Mouse (Mus musculus): ENCODE measurements around the gene Ppm1h.

Gene Ppm1h

GRCm38 (mm10) chr10:122770337-122770736 lies 91.8 kb downstream of the Ppm1h start:
- no peak for DNase-seq (ENCODE audit: low spot score)

DNA sequence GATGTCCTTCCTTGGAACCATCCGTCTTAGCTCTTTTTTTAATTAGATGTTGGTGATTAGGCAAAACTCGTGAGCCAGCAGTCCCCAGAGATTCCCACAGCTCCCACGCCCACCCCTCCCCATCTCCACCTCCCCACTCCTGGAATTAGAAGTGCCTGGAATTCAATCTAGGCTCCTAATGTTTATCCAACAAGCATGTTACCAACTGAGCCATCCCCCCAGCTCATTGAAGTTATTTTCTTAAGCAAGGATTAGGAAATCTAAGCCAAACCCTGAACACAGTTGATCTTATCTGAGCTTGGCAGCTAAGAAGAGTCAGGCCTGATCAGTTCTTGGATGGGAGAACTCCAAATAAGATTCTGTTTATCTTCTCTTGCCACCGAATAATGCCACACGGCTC lies 92.4 kb downstream of the Ppm1h start:
- no peak for DNase-seq (ENCODE audit: low spot score)

DNA sequence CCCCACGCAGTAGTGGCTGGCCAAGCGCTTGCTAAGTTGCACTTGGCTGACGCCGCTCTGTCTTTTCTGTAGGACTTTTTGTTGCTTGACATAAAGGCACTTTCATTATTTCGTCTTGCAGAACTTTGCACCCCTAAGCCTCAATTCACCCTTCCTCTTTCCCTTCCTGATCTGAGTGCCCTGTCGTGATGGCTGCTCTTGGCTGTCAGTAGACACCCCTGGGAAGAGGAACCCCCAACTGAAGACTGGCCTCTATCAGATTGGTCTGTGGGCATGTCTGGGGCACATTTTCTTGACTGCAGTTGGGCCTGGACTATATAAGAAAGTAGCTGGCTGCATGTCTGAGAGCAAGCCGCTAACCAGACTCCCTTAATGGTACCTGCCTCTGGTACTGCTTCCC lies 95.6 kb downstream of the Ppm1h start:
- DNase-seq (ENCODE audit: low spot score) = no peak

DNA sequence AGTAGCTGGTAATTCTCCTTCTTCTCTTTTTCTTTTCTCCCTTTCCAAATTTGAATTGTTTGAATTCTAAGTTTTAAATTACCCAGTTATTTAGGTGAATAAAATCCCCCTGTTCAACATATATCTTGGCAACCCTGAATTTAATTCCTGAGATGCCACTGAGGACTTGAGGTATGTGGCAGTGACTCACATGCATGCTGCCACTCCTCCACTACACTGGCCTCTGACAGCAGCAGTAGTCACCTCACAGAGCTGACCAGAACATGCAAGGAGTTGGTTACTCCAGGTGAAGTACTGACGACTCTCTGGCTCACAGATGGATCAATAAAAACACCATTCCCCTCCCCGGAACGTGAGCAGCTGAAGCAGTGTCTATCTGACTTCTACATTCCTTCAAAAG lies 98.9 kb downstream of the Ppm1h start:
- no peak for DNase-seq (ENCODE audit: low spot score)

DNA sequence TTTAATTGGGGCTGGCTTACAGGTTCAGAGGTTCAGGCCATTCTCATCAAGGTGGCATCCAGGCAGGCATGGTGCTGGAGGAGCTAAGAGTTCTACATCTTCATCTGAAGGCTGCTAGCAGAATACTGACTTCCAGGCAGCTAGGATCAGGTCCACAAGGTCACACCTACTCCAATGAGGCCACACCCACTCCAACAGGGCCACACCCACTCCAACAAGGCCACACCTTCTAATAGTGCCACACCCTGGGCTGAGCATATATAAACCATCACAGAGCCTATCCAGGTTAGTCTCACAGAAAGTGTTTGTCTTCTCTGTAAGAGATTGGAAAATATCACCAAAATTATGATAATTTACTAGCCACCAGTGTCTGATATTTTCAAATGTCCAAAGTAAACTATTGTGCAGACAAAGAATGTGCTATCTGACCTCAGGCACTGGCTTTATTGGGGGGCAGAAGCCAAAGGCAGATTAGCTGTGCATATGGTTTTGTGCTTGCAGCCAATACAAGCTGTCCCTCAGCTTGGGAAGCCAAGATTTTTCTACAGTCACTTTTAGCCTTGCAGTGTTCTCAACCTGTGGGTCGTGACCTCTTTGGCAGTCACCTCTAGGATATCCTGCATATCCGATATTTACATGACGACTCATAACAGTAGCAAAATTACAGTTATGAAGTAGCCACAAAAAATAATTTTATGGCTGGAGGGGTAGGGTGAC lies 99.5 kb downstream of the Ppm1h start:
- no peak for DNase-seq (ENCODE audit: low spot score)

- peak; percentile 46 for DNase-seq (ENCODE audit: low spot score)
Observed at GRCm38 (mm10) chr10:122779351-122779750, 100.8 kb downstream of the Ppm1h start.

GRCm38 (mm10) chr10:122782755-122783154 lies 104.2 kb downstream of the Ppm1h start:
- DNase-seq (ENCODE audit: low spot score) = no peak

DNA sequence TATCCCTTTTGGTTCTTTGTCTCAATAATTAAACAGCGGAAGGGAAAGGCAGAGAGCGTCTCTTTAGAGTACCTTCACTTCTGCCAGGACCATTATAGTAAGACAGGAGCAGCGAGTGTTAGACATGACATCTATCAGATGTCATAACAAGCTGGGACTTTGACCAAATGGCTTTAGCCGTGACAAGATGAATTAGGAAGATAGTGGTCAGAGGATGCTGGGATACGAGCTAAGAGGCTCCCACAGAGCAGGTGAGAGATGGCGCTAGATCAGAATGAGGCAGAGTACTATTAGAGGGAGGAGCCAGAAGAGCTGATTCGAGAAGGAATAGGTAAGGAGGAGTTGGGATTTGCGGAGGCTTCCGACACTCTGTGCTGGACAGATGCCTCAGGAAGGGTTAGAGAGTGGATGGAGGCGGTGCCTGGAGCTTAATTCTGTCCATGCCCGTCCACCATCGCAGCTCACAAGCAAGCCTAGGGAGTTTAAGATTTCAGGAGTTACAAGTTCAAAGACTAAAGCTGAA lies 111.1 kb downstream of the Ppm1h start:
- peak; percentile 45 for DNase-seq (ENCODE audit: low spot score)

- DNase-seq (ENCODE audit: low spot score) = no peak
Observed at GRCm38 (mm10) chr10:122792021-122792966, 113.7 kb downstream of the Ppm1h start.

GRCm38 (mm10) chr10:122793193-122793592 lies 114.6 kb downstream of the Ppm1h start:
- DNase-seq (ENCODE audit: low spot score) = no peak

DNA sequence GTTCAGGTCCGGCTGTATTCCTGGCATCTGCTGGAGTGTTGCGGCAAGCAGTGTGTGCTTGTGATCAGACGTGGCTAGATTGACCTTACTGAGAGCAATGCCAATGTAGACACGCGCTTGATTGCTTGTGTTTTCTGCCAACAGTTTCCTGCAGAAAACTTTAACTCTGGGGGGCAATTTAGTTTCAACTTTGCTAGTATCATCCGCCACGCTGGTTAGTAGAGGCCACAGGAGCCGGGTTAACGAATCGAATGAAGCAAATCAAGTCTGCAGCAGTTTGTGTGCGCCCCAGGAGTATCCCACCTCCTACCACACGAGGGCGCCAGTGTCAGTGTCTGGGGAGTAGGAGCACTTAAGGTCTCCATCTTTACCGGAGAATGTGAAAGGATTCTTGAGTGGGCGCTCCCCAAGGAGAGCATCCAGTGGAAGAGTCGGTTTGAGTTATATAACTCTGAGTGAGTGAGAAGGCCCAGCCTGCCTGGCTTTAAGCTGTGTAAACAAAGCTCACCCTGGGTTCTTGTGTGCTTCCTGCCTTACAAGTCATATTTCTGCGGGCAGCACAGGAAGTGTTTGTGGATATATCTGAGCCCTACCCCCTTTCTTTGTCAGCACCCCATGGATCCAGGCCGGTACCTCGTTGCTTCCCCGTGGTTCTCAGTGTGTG lies 115.8 kb downstream of the Ppm1h start:
- DNase-seq (ENCODE audit: low spot score) = peak; percentile 83

GRCm38 (mm10) chr10:122797955-122798354 lies 119.4 kb downstream of the Ppm1h start:
- no peak for DNase-seq (ENCODE audit: low spot score)

GRCm38 (mm10) chr10:122800003-122800731 lies 121.6 kb downstream of the Ppm1h start:
- DNase-seq (ENCODE audit: low spot score) = no peak

DNA sequence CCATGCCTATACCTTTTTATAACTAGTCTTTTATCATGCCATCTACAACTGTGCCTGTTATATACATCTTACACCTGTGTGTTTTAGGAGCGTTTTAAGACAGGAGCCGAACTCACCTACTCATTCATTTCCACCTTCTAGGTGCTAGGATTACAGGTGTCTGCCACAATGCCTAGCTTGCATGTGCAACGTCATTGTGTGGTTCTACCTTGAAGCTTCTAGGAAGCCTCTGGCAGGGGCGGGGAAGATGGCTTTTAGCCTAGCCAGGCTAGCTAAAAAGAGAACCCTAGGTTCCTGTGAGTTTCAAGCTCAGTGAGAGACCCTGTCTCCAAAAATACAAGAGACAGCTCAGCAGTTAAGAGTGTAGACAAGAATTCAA lies 122.2 kb downstream of the Ppm1h start:
- no peak for DNase-seq (ENCODE audit: low spot score)

- no peak for DNase-seq (ENCODE audit: low spot score)
Observed at GRCm38 (mm10) chr10:122802218-122802617, 123.7 kb downstream of the Ppm1h start.

DNA sequence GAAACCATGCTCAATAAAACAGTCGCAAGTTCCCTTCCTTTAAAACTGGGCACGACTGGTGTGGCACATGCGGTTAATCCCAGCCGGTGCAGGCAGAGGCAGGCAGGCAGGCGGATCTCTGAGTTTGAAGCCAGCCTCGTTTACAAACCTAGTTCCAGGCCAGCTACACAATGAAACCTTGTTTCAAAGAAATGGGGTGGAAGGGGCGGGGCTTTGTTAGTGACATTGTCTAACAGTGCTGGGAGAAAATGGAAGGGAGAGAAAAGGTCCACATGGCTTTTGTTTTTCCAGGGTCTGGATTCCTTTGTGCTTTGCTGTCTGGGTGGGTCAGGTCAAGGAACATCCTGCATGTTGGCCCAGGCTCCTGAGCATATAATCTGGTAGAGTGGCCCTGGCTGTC lies 124.3 kb downstream of the Ppm1h start:
- DNase-seq (ENCODE audit: low spot score) = peak; percentile 63

GRCm38 (mm10) chr10:122803906-122804305 lies 125.3 kb downstream of the Ppm1h start:
- DNase-seq (ENCODE audit: low spot score) = peak; percentile 90

DNA sequence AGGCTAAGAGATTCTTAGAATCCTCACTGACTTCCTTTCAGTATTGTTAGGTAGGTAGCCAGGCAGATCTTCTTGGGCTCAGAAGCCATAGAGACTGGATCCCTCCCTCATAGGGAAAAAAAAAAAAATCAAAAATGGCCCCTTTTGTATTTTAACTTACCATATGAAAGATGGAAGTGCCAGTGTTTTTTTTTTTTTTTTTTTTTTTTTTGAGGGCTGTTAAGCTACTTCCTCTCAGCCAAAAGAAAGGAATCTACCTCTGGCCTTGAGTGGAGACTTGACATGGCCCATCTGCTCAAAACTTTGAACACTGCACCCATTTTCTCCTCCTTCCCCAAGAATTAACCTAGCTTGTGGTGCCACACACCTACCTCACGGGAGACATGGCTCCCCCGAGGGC lies 127.3 kb downstream of the Ppm1h start:
- no peak for DNase-seq (ENCODE audit: low spot score)

DNA sequence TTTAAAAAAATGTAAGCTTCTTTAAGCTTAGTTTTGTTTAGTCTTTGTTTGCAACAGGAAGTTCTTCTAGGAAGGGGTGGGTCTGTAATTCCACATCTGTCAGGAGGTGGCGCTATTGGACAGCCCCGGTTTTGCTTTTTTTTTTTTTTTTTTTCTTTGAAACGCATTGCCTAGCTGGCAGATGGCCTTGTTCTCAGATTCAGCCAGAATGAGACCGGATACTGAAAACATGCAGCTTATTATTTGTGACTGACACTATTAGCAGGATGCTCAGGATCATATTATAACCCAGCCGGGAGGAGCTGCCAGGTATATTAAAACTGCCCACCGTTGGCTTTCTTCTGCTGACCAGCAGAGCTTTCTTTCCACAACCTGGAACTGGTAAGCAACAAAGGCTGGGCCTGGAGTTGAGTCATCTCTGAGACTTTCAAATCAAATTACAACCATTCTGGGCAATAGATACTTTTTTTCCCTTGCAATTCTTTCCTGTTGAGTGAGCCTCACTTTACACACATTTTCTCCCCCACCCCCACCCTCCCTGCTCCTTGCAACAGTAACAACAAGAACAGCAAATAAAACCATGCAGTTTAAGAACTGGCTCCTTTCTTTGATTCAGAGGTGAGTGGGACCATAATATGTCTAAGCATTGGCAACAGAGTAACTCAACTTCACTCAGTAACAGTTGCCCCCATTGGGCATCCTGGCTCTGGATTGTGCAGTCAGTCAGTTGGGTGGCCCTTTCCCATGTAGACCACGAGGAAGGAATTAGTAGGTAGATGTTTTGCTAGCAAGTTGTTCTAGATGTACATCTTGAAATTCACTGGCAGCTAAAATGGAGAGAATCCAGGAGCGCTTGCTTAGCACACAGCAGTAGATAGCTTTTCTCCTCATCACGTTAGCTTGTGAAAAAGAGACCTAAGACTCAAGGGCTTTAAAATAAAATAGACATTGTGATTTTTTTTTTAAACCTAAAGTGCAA lies 128.9 kb downstream of the Ppm1h start:
- DNase-seq (ENCODE audit: low spot score) = peak; percentile 93

DNA sequence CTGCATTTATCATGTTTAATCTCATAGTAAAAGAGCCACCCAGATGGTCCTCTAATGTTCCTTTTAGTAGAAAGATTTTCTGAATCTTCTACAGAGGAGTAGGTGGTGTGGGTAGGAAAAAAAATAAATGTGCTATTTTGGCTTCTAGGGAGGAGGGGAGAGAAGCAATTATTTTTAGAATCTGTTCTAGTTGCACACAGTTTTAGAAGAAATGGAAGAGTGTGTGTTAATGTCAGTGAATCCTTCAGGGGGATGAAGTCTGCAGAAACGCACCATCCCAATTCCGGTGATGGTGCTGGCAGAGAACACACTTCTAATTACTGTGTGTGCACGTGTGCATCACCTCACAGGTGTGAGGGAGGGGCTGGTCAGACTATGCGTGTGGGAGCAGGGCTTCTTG lies 129.6 kb downstream of the Ppm1h start:
- DNase-seq (ENCODE audit: low spot score) = no peak

DNA sequence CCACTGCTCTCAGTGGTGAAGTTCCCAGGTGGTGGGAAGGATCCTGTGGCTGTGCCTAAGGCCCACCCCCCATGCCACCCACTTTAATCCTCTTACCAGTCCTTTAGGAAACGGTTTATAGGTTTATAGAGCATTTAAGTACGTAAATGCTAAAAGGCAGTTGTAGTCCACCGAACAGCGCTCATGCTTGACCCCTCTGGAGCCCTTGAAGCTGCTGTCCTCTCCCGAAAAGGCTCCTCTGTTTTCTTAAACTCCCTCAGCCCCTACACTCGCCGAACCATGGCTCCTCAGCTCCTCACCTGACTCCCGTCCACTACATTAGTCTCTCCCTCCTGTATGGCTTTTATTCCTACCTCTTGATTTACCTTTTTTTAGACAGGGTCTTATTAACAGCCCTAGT lies 131.3 kb downstream of the Ppm1h start:
- no peak for DNase-seq (ENCODE audit: low spot score)
